Mouse (Mus musculus): ENCODE data around the gene Pkp4. TPM values are rescaled to one million over a fixed set of nuclear protein-coding genes. Genes with fewer than 3 reads are reported as not detected.
"Not testable (repeated sequence)": the region's sequence is repeated elsewhere in the genome, so short reads cannot be mapped to it uniquely, and the experiment has no call there.

The Pkp4 gene
- polyA plus RNA-seq, 1 experiment from 2014 or later, result 17.7 TPM

- no peak overlapping the region for H3K27ac ChIP-seq (ENCODE audit: low read depth, low read length)
- 49% methylated on average over 4 of the region's 4 CpGs for WGBS
- DNase-seq (ENCODE audit: low spot score) (no peak), ATAC-seq (replicated peaks; ENCODE audit: low FRiP score) (no peak)
- no peaks in the 10 kb centered on the region for H3K9me3 ChIP-seq (ENCODE audit: control insufficient read depth, low read length)
- H3K4me3 ChIP-seq (ENCODE audit: low read depth, low read length), result no peak overlapping the region
- H3K36me3 ChIP-seq (ENCODE audit: control insufficient read depth, insufficient read depth, low read length), result no peaks in the 10 kb centered on the region
- H3K9ac ChIP-seq (ENCODE audit: low read depth, low read length), result no peak overlapping the region
- H3K4me2 ChIP-seq, result no peak overlapping the region
- H3K27me3 ChIP-seq (replicated peaks; ENCODE audit: control insufficient read depth, insufficient read depth, low read length), result no peaks in the 10 kb centered on the region
- H3K4me1 ChIP-seq (replicated peaks; ENCODE audit: control insufficient read depth, insufficient read depth, low read length), result no peaks in the 10 kb centered on the region
Measured at GRCm38 (mm10) chr2:59361350-59361780, 200.7 kb downstream of the Pkp4 start.

- WGBS, result 81% methylated on average over 3 of the region's 3 CpGs
- H3K27ac ChIP-seq (ENCODE audit: low read depth, low read length), result no peak overlapping the region
Measured at GRCm38 (mm10) chr2:59364156-59364842, 203.6 kb downstream of the Pkp4 start.

DNA sequence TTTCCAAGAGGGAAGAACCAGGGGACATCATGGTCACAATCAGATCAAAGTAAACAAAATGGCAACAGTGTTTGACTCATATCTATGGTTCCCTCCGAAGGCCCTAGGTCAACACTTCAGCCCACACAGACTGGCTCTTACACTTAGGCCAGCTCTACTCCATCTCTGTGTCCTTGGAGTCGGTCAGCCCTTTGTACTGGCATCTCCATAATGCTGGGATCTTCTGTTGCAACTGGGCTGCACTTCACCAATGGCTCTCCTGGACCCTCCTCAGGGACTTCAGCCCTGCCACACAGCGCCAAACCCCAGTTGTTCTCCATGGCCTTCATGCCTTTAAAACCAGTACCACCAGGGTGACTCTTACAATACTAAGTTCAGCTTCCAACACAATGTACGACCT, 206.5 kb downstream of the Pkp4 start:
- ATAC-seq (replicated peaks; ENCODE audit: low FRiP score), result no peak
- 89% methylated on average over 4 of the region's 4 CpGs for WGBS

More at GRCm38 (mm10) chr2:59364156-59364842, 203.6 kb downstream of the Pkp4 start:
- Histone ChIP-seq H3K27me3 (replicated peaks; ENCODE audit: control insufficient read depth, insufficient read depth, low read length) (no peaks in the 10 kb centered on the region), H3K9me3 (ENCODE audit: control insufficient read depth, low read length) (no peaks in the 10 kb centered on the region), H3K4me1 (replicated peaks; ENCODE audit: control insufficient read depth, insufficient read depth, low read length) (no peaks in the 10 kb centered on the region), H3K4me3 (ENCODE audit: low read depth, low read length) (no peak overlapping the region), H3K36me3 (ENCODE audit: control insufficient read depth, insufficient read depth, low read length) (no peaks in the 10 kb centered on the region), H3K4me2 (no peak overlapping the region), H3K9ac (ENCODE audit: low read depth, low read length) (no peak overlapping the region)
- ATAC-seq (replicated peaks; ENCODE audit: low FRiP score) (no peak), DNase-seq (ENCODE audit: low spot score) (no peak)

GRCm38 (mm10) chr2:59373113-59373512, 212.5 kb downstream of the Pkp4 start:
- Histone ChIP-seq H3K9me3 (ENCODE audit: control insufficient read depth, low read length) (no peaks in the 10 kb centered on the region), H3K27me3 (replicated peaks; ENCODE audit: control insufficient read depth, insufficient read depth, low read length) (no peaks in the 10 kb centered on the region), H3K36me3 (ENCODE audit: control insufficient read depth, insufficient read depth, low read length) (no peaks in the 10 kb centered on the region), H3K4me2 (no peak overlapping the region), H3K27ac (ENCODE audit: low read depth, low read length) (no peak overlapping the region), H3K9ac (ENCODE audit: low read depth, low read length) (no peak overlapping the region), H3K4me3 (ENCODE audit: low read depth, low read length) (no peak overlapping the region), H3K4me1 (replicated peaks; ENCODE audit: control insufficient read depth, insufficient read depth, low read length) (no peaks in the 10 kb centered on the region)
- DNase-seq (ENCODE audit: low spot score) (no peak), ATAC-seq (replicated peaks; ENCODE audit: low FRiP score) (no peak)
- WGBS, result 91% methylated on average over 2 of the region's 2 CpGs

More for the DNA sequence above, 206.5 kb downstream of the Pkp4 start:
- Histone ChIP-seq H3K9me3 (ENCODE audit: control insufficient read depth, low read length) (no peaks in the 10 kb centered on the region), H3K9ac (ENCODE audit: low read depth, low read length) (no peak overlapping the region), H3K4me3 (ENCODE audit: low read depth, low read length) (no peak overlapping the region), H3K27ac (ENCODE audit: low read depth, low read length) (no peak overlapping the region), H3K4me2 (no peak overlapping the region), H3K36me3 (ENCODE audit: control insufficient read depth, insufficient read depth, low read length) (no peaks in the 10 kb centered on the region), H3K4me1 (replicated peaks; ENCODE audit: control insufficient read depth, insufficient read depth, low read length) (no peaks in the 10 kb centered on the region), H3K27me3 (replicated peaks; ENCODE audit: control insufficient read depth, insufficient read depth, low read length) (no peaks in the 10 kb centered on the region)
- DNase-seq (ENCODE audit: low spot score), result no peak

DNA sequence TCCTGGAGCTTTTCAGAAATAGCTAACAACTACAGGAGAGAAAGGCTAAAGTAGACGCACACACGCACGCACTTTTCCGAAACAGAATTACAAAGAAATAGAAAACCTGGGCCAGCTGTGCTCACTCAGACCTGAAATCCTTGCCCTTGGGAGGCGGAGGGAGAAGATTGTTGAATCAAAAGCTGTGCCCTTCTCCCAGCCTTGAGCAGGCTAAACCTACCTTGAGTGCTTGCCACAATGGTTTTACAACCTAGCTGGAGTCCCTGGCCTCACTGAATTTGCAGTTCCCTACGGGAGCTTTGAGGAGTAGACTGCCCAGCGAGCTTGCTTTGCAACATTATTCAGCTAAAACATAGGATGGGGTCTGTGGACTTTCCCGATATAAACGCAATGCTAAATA, 217.4 kb downstream of the Pkp4 start:
- no peak overlapping the region for H3K4me2 ChIP-seq
- H3K4me1 ChIP-seq (replicated peaks; ENCODE audit: control insufficient read depth, insufficient read depth, low read length), result no peaks in the 10 kb centered on the region
- no peaks in the 10 kb centered on the region for H3K9me3 ChIP-seq (ENCODE audit: control insufficient read depth, low read length)
- DNase-seq (ENCODE audit: low spot score), result no peak
- no peak overlapping the region for H3K9ac ChIP-seq (ENCODE audit: low read depth, low read length)
- no peak overlapping the region for H3K4me3 ChIP-seq (ENCODE audit: low read depth, low read length)
- ATAC-seq (replicated peaks; ENCODE audit: low FRiP score), result no peak
- no peak overlapping the region for H3K27ac ChIP-seq (ENCODE audit: low read depth, low read length)
- no peaks in the 10 kb centered on the region for H3K27me3 ChIP-seq (replicated peaks; ENCODE audit: control insufficient read depth, insufficient read depth, low read length)
- WGBS, result 86% methylated on average over 9 of the region's 9 CpGs
- H3K36me3 ChIP-seq (ENCODE audit: control insufficient read depth, insufficient read depth, low read length), result no peaks in the 10 kb centered on the region

DNA sequence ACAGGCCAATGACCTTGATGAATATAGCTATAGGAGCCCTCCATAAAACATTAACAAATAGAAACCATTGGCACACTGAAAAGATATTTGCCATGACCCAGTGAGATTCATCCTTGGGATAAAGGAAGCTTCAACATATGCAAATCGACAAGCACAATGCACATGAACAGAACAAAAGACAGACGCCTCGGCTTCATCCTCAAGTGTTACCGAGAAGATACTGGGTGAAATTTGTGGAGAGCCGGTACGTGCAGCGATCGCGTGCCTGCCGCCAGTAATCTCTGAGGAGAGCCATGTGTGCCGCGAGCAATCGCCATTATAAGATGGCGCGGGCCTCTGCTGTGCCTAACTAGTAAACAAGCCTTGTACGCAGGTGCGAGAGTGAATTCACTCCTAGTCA, 218.2 kb downstream of the Pkp4 start:
- not testable (repeated sequence) for H3K9ac ChIP-seq (ENCODE audit: low read depth, low read length); H3K4me2 ChIP-seq; DNase-seq (ENCODE audit: low spot score); H3K27me3 ChIP-seq (replicated peaks; ENCODE audit: control insufficient read depth, insufficient read depth, low read length); H3K9me3 ChIP-seq (ENCODE audit: control insufficient read depth, low read length); H3K4me1 ChIP-seq (replicated peaks; ENCODE audit: control insufficient read depth, insufficient read depth, low read length); ATAC-seq (replicated peaks; ENCODE audit: low FRiP score); H3K27ac ChIP-seq (ENCODE audit: low read depth, low read length); H3K36me3 ChIP-seq (ENCODE audit: control insufficient read depth, insufficient read depth, low read length); H3K4me3 ChIP-seq (ENCODE audit: low read depth, low read length)
- WGBS, result 97% methylated on average over 15 of the region's 17 CpGs

DNA sequence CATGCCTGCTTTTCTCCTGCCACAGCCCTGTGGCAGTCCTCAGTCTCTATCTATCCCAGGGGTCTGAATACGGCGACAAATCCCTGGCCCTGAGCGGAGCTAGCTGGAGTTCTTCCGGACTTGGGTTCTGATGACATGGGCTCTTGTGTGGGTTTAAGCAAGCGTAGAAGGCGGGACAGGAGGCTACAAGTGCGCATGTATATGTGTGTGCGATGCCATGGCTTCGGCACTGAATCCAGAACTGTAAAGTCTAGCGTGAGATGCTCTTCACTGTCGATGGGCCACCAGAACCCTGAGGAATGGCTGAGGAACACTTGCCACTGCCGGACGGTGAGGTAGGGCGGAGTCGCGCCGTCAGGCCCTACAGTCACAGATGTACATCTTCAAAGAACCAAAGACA, 222.6 kb downstream of the Pkp4 start:
- Histone ChIP-seq H3K27ac (ENCODE audit: low read depth, low read length) (no peak overlapping the region), H3K9me3 (ENCODE audit: control insufficient read depth, low read length) (no peaks in the 10 kb centered on the region), H3K27me3 (replicated peaks; ENCODE audit: control insufficient read depth, insufficient read depth, low read length) (no peaks in the 10 kb centered on the region), H3K36me3 (ENCODE audit: control insufficient read depth, insufficient read depth, low read length) (no peaks in the 10 kb centered on the region), H3K4me3 (ENCODE audit: low read depth, low read length) (no peak overlapping the region), H3K9ac (ENCODE audit: low read depth, low read length) (no peak overlapping the region), H3K4me1 (replicated peaks; ENCODE audit: control insufficient read depth, insufficient read depth, low read length) (no peaks in the 10 kb centered on the region), H3K4me2 (no peak overlapping the region)
- DNase-seq (ENCODE audit: low spot score) (no peak), ATAC-seq (replicated peaks; ENCODE audit: low FRiP score) (no peak)
- WGBS, result 91% methylated on average over 17 of the region's 17 CpGs

- Histone ChIP-seq H3K9me3 (ENCODE audit: control insufficient read depth, low read length) (no peaks in the 10 kb centered on the region), H3K36me3 (ENCODE audit: control insufficient read depth, insufficient read depth, low read length) (no peaks in the 10 kb centered on the region), H3K27ac (ENCODE audit: low read depth, low read length) (no peak overlapping the region), H3K27me3 (replicated peaks; ENCODE audit: control insufficient read depth, insufficient read depth, low read length) (no peaks in the 10 kb centered on the region), H3K9ac (ENCODE audit: low read depth, low read length) (no peak overlapping the region), H3K4me2 (no peak overlapping the region), H3K4me3 (ENCODE audit: low read depth, low read length) (no peak overlapping the region), H3K4me1 (replicated peaks; ENCODE audit: control insufficient read depth, insufficient read depth, low read length) (no peaks in the 10 kb centered on the region)
- ATAC-seq (replicated peaks; ENCODE audit: low FRiP score) (no peak), DNase-seq (ENCODE audit: low spot score) (no peak)
- 82% methylated on average over 10 of the region's 10 CpGs for WGBS
Measured at GRCm38 (mm10) chr2:59383852-59384776, 223.5 kb downstream of the Pkp4 start.
